Mouse (Mus musculus) right cerebral cortex, adult 2 months (tissue): ENCODE measurements around the gene Mrpl46.
A peak's percentile ranks its signal among the peaks of the same experiment; 100 is the strongest.

Source experiments
- DNase-seq, 2 experiments: peaks; one replicate each; pipeline ENCODE4 v3.0.0; 2021 to 2022; ENCODE audit warnings: low spot score in 2 of 2

The Mrpl46 gene

GRCm38 (mm10) chr7:78767929-78768531 lies 15.3 kb downstream of the Mrpl46 start:
- DNase-seq = no peak

DNA sequence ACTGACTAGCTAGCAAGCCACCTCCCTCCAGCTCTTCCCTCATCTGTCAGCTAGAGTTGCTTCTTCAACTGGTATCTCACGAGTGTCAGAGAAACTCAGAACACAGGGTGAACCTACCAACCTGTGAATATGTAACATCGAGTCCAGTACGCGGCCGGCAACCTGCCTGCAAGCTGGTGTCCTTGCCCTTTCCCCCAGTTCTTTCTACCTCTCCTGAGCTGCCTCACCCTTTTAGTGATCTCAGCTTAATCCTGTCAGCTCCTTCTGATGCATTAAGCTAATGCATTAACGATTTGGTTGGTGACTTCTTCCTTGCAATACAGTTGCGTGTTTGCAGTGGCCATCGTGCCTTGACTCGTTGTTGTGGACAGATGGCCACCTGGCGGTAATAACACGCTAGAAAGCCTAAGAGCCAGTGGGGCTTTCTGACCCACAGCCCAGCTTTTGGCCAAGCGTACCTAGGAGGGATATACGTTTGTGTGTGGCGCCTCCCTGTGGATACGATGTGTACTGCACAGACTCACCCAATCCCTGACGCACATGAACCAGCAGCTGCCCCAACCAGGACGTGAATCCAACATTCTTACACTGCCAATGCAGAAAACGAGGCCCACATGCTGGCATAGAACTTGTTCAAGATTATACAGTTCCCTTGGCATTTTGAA lies 17.2 kb downstream of the Mrpl46 start:
- DNase-seq = peak; percentile 95

DNA sequence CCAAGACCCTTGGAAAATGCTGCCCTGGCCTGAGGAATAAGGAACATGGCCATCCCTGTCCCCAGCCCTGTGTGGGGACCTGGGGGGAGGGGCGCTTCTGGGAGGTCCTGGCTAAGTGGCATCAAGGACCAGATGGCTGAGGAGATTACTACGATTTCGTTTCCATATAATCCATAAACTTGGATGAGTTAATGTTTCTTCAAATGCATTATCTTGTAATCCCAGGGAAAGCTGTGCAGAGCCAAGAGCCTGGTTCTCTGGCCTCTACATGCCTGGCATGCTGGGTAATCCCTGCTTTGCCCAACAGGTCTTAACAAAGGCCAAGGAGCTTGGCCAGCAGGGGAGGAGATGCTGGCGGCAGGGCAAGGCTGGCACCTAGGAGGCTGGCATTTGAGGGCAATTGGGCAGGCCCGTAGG lies 18.1 kb downstream of the Mrpl46 start:
- DNase-seq = no peak

GRCm38 (mm10) chr7:78763801-78764200 lies 19.5 kb downstream of the Mrpl46 start:
- no peak for DNase-seq

- no peak for DNase-seq
Observed at GRCm38 (mm10) chr7:78754458-78755000, 28.8 kb downstream of the Mrpl46 start.

- DNase-seq = no peak
Observed at GRCm38 (mm10) chr7:78753752-78754457, 29.4 kb downstream of the Mrpl46 start.

- DNase-seq = no peak
Observed at GRCm38 (mm10) chr7:78752961-78753360, 30.4 kb downstream of the Mrpl46 start.

DNA sequence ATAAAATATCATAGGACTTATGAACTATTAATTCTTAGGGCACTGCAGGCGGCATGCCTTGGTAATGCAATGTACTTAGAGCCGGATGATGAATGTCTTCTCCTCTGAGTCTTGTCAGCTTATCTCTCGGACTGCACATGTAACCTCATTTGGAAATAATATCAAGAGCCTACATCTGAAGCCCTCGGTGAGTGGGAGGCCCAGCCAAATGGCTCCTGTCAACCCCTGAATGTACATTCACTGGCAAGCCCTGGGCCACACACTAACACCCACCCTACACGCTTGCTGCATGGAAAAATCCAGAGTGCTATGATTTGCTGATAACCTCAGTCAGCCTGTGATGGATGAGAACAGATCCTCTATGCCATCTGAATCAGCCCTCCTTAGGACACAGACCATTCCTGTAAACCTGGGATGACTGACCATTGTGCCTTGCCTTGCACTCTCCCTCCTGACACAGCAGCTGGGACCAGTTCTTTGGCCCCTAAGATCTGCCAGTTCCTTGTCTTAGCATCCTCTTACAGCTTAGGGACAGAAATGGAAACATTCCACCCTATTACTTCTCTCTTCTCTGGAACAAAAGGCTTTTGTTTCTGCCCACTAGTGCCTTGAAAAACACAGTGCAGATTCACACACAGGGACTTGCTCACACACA lies 39.5 kb downstream of the Mrpl46 start:
- DNase-seq = no peak

- no peak for DNase-seq
Observed at GRCm38 (mm10) chr7:78739351-78740000, 43.9 kb downstream of the Mrpl46 start.

DNA sequence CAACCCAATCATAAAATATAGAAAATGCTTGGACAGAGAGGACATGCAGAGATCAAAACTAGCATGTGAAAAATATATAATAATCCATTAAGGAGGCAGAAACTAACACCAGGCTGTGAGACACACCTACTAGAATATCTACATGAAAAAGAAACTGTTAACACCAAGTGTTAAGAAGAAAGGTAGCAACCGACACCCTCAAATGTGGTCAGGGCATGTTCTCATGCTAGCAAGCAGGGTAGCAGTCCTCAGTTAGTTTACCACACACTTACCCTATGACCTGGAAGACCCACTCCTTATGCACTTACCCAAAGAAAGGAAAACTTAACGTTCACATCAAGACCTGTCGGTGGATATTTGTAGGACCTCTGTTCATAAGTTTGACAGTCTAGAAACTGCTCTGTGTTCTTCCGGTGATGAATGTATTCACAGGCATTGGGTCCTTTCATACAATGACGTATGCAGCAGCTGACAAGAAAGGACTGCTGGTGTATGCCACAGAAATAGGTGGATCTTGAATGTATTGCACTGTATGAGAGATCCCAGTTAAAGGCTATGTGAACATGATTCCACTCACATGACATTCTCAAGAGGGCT lies 45.6 kb downstream of the Mrpl46 start, which contains the start of gene Ntrk3:
Gene Ntrk3, minus strand, starts transcription at position 399 of the 597 bp plus-strand sequence.
- no peak for DNase-seq

- DNase-seq = no peak
Observed at GRCm38 (mm10) chr7:78737196-78737595, 46.1 kb downstream of the Mrpl46 start.

DNA sequence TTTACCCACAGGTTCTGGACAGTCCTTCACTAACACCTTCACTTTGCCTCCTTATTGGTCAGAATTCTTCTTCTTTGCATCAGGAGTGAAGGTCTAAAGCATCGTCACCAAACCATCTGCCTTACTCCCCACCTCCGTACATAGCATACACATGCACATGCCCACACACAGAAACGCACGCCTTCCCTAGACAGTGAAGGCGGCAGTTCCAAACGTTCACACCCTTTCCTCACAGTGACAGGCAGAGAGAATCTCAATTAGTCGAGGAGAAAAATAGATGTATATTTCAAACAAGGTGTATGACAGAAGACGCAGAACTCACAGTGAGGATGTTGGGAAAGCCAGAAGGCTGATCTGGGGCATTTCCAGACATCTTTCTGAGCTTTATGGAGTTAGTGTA lies 51.9 kb downstream of the Mrpl46 start:
- DNase-seq = peak; percentile 70 to 72
